ENCODE assay signal across 9 mouse cellular contexts in the genomic region with DNA sequence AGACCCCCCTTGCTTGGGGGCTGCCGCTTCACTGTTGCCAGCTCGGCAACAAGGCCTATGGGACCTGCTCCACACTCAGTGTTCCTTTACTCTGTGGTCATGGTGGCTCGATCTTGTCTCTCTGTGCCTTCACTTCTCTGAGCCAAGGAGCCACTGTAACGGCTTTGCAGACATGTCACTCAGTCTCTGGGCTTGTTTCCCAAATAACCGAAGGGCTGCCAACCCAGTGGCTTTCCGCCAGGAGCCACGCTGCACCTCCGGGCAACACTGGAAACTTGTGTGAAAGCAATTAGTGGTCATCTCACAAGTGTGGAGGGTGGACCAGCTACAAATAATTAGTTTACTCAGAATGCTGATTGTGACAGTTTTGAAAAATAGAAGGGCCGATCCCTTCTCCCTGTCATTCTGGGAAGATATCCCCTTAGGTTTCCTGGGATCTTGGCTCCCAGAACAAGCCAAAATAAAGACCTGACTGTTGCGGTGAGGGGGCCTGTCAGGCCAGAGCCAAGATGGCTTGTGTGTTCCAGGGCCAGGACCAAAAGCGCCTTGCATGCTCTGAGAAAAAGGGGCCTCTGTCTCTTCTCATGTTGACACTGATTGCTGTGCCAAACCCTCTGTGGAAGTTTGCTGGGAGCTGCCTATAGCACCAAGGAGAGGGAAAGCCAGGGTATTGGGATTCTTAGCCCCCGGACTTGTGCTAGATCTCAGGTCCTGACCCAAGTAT. TPM values are rescaled to one million over a fixed set of nuclear protein-coding genes. Genes with fewer than 3 reads are reported as not detected.
DNase-seq lines count a peak whose midpoint lies in the region; ATAC-seq lines count a peak whose summit lies in the region.
"Had no signal": no experiment of that assay in that cellular context is flagged by ENCODE, and none has a peak within 500 bp of the region (broad histone marks: within the 10 kb centered on the region; RNA-seq: fewer than 3 reads in every experiment).

No protein-coding gene starts in this region.

- ATAC-seq in kidney, embryonic 14.5 days (ENCODE audit: low FRiP score, low TSS enrichment), result no peak
- ATAC-seq: Patski had no signal

- H3K4me2 ChIP-seq in kidney, embryonic 14.5 days (replicated peaks; ENCODE audit: low read depth, low read length), result no peak overlapping the region

- no peak overlapping the region for H3K27ac ChIP-seq in kidney, embryonic 14.5 days (ENCODE audit: low read depth, low read length)

- H3K9me3 ChIP-seq in kidney, embryonic 14.5 days (ENCODE audit: control insufficient read depth, low read length), result no peaks in the 10 kb centered on the region

- no peak overlapping the region for H3K4me3 ChIP-seq in kidney, embryonic 14.5 days (ENCODE audit: low read length)

- DNase-seq in kidney, adult 9 months, result peak; percentile 49
- DNase-seq in kidney, postnatal 14 days, result no peak
- peak; percentile 61 for DNase-seq in cerebellum, adult 11 months
- peak; percentile 75 for DNase-seq in gastrocnemius, adult 18-20 months (ENCODE audit: low spot score)
- DNase-seq in layer of hippocampus, postnatal 14 days (ENCODE audit: low spot score in 2 of 2), result peak; percentile 87 to 93
- peak; percentile 76 for DNase-seq in right cerebral cortex, postnatal 4 days
- no peak for DNase-seq in urinary bladder, postnatal 10 days (ENCODE audit: low spot score)

- no peak overlapping the region for H3K9ac ChIP-seq in kidney, embryonic 14.5 days (ENCODE audit: low read depth, low read length)

- no peaks in the 10 kb centered on the region for H3K36me3 ChIP-seq in kidney, embryonic 14.5 days (ENCODE audit: control insufficient read depth, insufficient read depth, low read length)

- H3K4me1 ChIP-seq in kidney, embryonic 14.5 days (ENCODE audit: control insufficient read depth, insufficient read depth, low read length), result no peaks in the 10 kb centered on the region

- H3K27me3 ChIP-seq in kidney, embryonic 14.5 days (ENCODE audit: control insufficient read depth, insufficient read depth, low read length), result peaks cover 8% of the 10 kb centered on the region; the same call in 1 of the 2 replicates

- 87% methylated on average over 12 of the region's 12 CpGs for WGBS in kidney, embryonic 14.5 days

RNA-seq across cellular contexts. Expression of a gene that starts 7.7 kb away (rescaled TPM):
- not detected for total RNA-seq in gastrocnemius, adult 18-20 months (2021)
- total RNA-seq in layer of hippocampus, postnatal 14 days (2021), result 1 to 10 TPM; 8.9 to 9.8 TPM
- polyA plus RNA-seq in kidney, embryonic 14.5 days (2014; fragmentation: Nextera tagmentation; extraction: Ambion mirVana), result 0.81 and 1.7 TPM in 2 replicates
- polyA plus RNA-seq: Patski had no signal

RNA-seq across cellular contexts. Expression of a gene that starts 10.8 kb away (rescaled TPM):
- 100 to 1,000 TPM; 126 to 128 TPM for total RNA-seq in gastrocnemius, adult 18-20 months (2021)
- total RNA-seq in layer of hippocampus, postnatal 14 days (2021), result 100 to 1,000 TPM; 109 to 114 TPM
- 135 and 207 TPM in 2 replicates for polyA plus RNA-seq in kidney, embryonic 14.5 days (2014; fragmentation: Nextera tagmentation; extraction: Ambion mirVana)

RNA-seq across cellular contexts. Expression of a gene that starts 36.7 kb away (rescaled TPM):
- not detected for total RNA-seq in gastrocnemius, adult 18-20 months (2021)
- total RNA-seq in layer of hippocampus, postnatal 14 days (2021), result 1 to 10 TPM in 1 of 2 experiments, under 1 TPM in 1; 0.95 to 1.1 TPM
- polyA plus RNA-seq in kidney, embryonic 14.5 days (2014; fragmentation: Nextera tagmentation; extraction: Ambion mirVana), result 0.34 TPM in 1 of 2 replicates, not detected in the other
- polyA plus RNA-seq: Patski had no signal

RNA-seq across cellular contexts. Expression of a gene that starts 58.4 kb away (rescaled TPM):
- total RNA-seq in gastrocnemius, adult 18-20 months (2021), result not detected
- under 1 TPM in 1 of 2 experiments, not detected in 1; 0.17 TPM for total RNA-seq in layer of hippocampus, postnatal 14 days (2021)
- polyA plus RNA-seq in kidney, embryonic 14.5 days (2014; fragmentation: Nextera tagmentation; extraction: Ambion mirVana), result 1.2 and 1.3 TPM in 2 replicates

Comparison
In these comparisons a context has a peak if more than half of its experiments do, and no peak if none do; other contexts are left out.
1. DNase-seq: peak in kidney, adult 9 months (single experiment), cerebellum, adult 11 months (single experiment), gastrocnemius, adult 18-20 months (single experiment), layer of hippocampus, postnatal 14 days (2 of 2) and right cerebral cortex, postnatal 4 days (single experiment); none in kidney, postnatal 14 days (single experiment) and urinary bladder, postnatal 10 days (single experiment).
2. RNA of a gene that starts 7.7 kb away (total RNA-seq): 8.9 to 9.8 TPM in layer of hippocampus, postnatal 14 days; not detected in gastrocnemius, adult 18-20 months; every median in the first group is over 4 times any median in the second.